Comparison of ENCODE assay signal across 23 mouse cellular contexts in genomic region chr8:30636791-30637190, GRCm38 (mm10).
DNase-seq lines count a peak whose midpoint lies in the region; ATAC-seq and TF ChIP-seq lines count a peak whose summit lies in the region.
"Had no signal": no experiment of that assay in that cellular context is flagged by ENCODE, and none has a peak within 500 bp of the region (broad histone marks: within the 10 kb centered on the region; RNA-seq: fewer than 3 reads in every experiment).

No protein-coding gene starts in this region.

- H3K27ac ChIP-seq in forebrain, embryonic 13.5 days: no peak overlapping the region
- no peak overlapping the region for H3K27ac ChIP-seq in forebrain, postnatal 0 days (ENCODE audit: low read depth, low read length)
- no peak overlapping the region for H3K27ac ChIP-seq in cerebellum, adult 2 months (ENCODE audit: insufficient read depth, low read length)
- H3K27ac ChIP-seq: heart, embryonic 13.5 days; layer of hippocampus, adult 2 months; limb, embryonic 15.5 days; liver, embryonic 15.5 days had no signal

- no peak for DNase-seq in forebrain, postnatal 0 days
- DNase-seq in left cerebral cortex, postnatal 4 days: peak; percentile 37
- DNase-seq in left cerebral cortex, adult 18-20 months (ENCODE audit: low spot score in 2 of 2): no peak
- DNase-seq in cerebellum, adult 2 months: peak; percentile 64 to 82
- DNase-seq in cerebellum, postnatal 36 days: peak; percentile 61 to 62
- DNase-seq in ovary, adult 18-20 months (ENCODE audit: low spot score): no peak
- DNase-seq: adrenal gland, adult 8-10 months; gastrocnemius, postnatal 14 days; heart, adult 18-20 months; kidney, adult 8-10 months; kidney, postnatal 14 days; layer of hippocampus, postnatal 36 days; lung, postnatal 14 days; spleen, adult 18-20 months; thymus, postnatal 25 days had no signal

- H3K27me3 ChIP-seq in forebrain, embryonic 13.5 days: no peaks in the 10 kb centered on the region
- no peaks in the 10 kb centered on the region for H3K27me3 ChIP-seq in forebrain, postnatal 0 days (ENCODE audit: insufficient read depth, low read length)
- no peaks in the 10 kb centered on the region for H3K27me3 ChIP-seq in cerebellum, adult 2 months (ENCODE audit: control insufficient read depth, insufficient read depth, low read length)
- H3K27me3 ChIP-seq: heart, embryonic 13.5 days; limb, embryonic 15.5 days; liver, embryonic 15.5 days; Patski had no signal

- H3K4me3 ChIP-seq in forebrain, embryonic 13.5 days: no peak overlapping the region
- no peak overlapping the region for H3K4me3 ChIP-seq in forebrain, postnatal 0 days (ENCODE audit: low read depth, low read length)
- no peak overlapping the region for H3K4me3 ChIP-seq in cerebellum, adult 2 months (replicated peaks; ENCODE audit: insufficient read depth, low read depth, low read length)
- H3K4me3 ChIP-seq: heart, embryonic 13.5 days; layer of hippocampus, adult 2 months; limb, embryonic 15.5 days; liver, embryonic 15.5 days had no signal

- H3K9me3 ChIP-seq in forebrain, embryonic 13.5 days (replicated peaks): no peaks in the 10 kb centered on the region
- H3K9me3 ChIP-seq in forebrain, postnatal 0 days (ENCODE audit: low read length): no peaks in the 10 kb centered on the region
- H3K9me3 ChIP-seq: heart, embryonic 13.5 days; limb, embryonic 15.5 days; liver, embryonic 15.5 days had no signal

- ATAC-seq in forebrain, embryonic 13.5 days: peak; percentile 58; the same call in 1 of the 2 replicates
- ATAC-seq in forebrain, postnatal 0 days: no peak
- ATAC-seq in monocyte, adult 5-6 weeks (replicated peaks; ENCODE audit: insufficient number of reproducible peaks, low FRiP score, low TSS enrichment, poor library complexity, severe bottlenecking): no peak
- ATAC-seq: midbrain, embryonic 16.5 days; Patski had no signal

- H3K4me1 ChIP-seq in forebrain, embryonic 13.5 days: no peaks in the 10 kb centered on the region
- H3K4me1 ChIP-seq in forebrain, postnatal 0 days (ENCODE audit: insufficient read depth): no peaks in the 10 kb centered on the region
- H3K4me1 ChIP-seq in cerebellum, adult 2 months (ENCODE audit: control insufficient read depth, insufficient read depth, low read length): peaks cover 2% of the 10 kb centered on the region; the same call in 1 of the 2 replicates
- H3K4me1 ChIP-seq: limb, embryonic 15.5 days; liver, embryonic 15.5 days had no signal

- intact Hi-C loops in left cerebral cortex, postnatal 4 days (cut with DNase I): no loop called here

- no peak for TF ChIP-seq CTCF in forebrain, postnatal 0 days (IDR thresholded peaks at IDR 0.05; ENCODE audit: low read depth)
- TF ChIP-seq CTCF in cerebellum, adult 2 months (IDR thresholded peaks at IDR 0.05; ENCODE audit: borderline replicate concordance, insufficient read depth, low read depth, low read length): no peak

- no peaks in the 10 kb centered on the region for H3K36me3 ChIP-seq in forebrain, embryonic 13.5 days (ENCODE audit: poor library complexity, severe bottlenecking)
- H3K36me3 ChIP-seq in forebrain, postnatal 0 days (ENCODE audit: insufficient read depth): no peaks in the 10 kb centered on the region
- H3K36me3 ChIP-seq: heart, embryonic 13.5 days; limb, embryonic 15.5 days; liver, embryonic 15.5 days had no signal

- 85% methylated on average over 2 of the region's 2 CpGs for WGBS in forebrain, embryonic 13.5 days
- WGBS in forebrain, postnatal 0 days: 69% methylated on average over 2 of the region's 2 CpGs
- WGBS in cerebellum, adult 2 months: 7% methylated on average over 2 of the region's 2 CpGs

- no peak for TF ChIP-seq POLR2A in cerebellum, adult 2 months (IDR thresholded peaks at IDR 0.05; ENCODE audit: borderline replicate concordance, insufficient read depth, low read length)

- H3K9ac ChIP-seq in forebrain, embryonic 13.5 days: no peak overlapping the region
- no peak overlapping the region for H3K9ac ChIP-seq in forebrain, postnatal 0 days
- H3K9ac ChIP-seq: heart, embryonic 13.5 days; limb, embryonic 15.5 days; liver, embryonic 15.5 days had no signal

- H3K4me2 ChIP-seq in forebrain, embryonic 13.5 days: no peak overlapping the region
- no peak overlapping the region for H3K4me2 ChIP-seq in forebrain, postnatal 0 days (ENCODE audit: low read depth)
- H3K4me2 ChIP-seq: heart, embryonic 13.5 days; limb, embryonic 15.5 days; liver, embryonic 15.5 days had no signal

Comparison
In these comparisons a context has a peak if more than half of its experiments do, and no peak if none do; other contexts are left out.
1. DNase-seq: peak in left cerebral cortex, postnatal 4 days (single experiment), cerebellum, adult 2 months (2 of 2) and cerebellum, postnatal 36 days (2 of 2); none in forebrain, postnatal 0 days (single experiment), left cerebral cortex, adult 18-20 months (0 of 2) and ovary, adult 18-20 months (single experiment).